Mouse (Mus musculus): ENCODE results near the gene Lce3f. TPM values are rescaled to one million over a fixed set of nuclear protein-coding genes. Genes with fewer than 3 reads are reported as not detected.

The Lce3f gene
- total RNA-seq, 1 experiment, result not detected

DNA sequence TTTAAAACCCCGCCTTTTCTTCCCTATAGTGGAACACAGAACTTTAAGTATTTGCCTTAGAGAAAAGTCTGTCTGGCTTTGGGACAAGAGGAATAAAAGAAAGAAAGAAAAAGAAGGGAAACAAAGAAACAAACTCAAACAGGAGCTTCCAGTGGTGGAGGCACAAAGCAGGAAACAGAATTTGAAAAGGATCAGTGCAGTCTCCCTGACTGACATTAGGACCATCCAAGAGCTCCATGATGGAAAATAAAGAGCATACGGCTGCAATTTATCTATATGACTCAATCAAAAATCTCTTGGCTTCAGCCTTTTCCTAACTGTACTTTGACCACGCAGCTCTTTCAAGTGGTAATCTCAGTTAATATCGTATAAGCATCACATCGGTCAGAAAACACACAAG lies 22.8 kb downstream of the Lce3f start:
- H3K9me3 ChIP-seq (ENCODE audit: control insufficient read depth, insufficient read depth, low read depth, low read length), result no peaks in the 10 kb centered on the region
- no peaks in the 10 kb centered on the region for H3K36me3 ChIP-seq (ENCODE audit: control insufficient read depth, insufficient read depth, low read length, poor library complexity, severe bottlenecking)
- peaks cover 0 to 6% of the 10 kb centered on the region in 2 experiments; a peak in 2 of 4 replicates for H3K4me1 ChIP-seq (ENCODE audit: control insufficient read depth in 2 of 2, insufficient read depth in 2 of 2, low read length in 2 of 2, poor library complexity in 1 of 2)
- peak overlapping the region in 1 of 2 experiments; percentile 53; a peak in 1 of 4 replicates for H3K4me3 ChIP-seq (ENCODE audit: insufficient read depth in 1 of 2, low read depth in 1 of 2, low read length in 2 of 2, poor library complexity in 1 of 2, severe bottlenecking in 1 of 2)
- in situ Hi-C loops (cut with MboI; ENCODE audit: low sequenced_read_pairs in 2 of 2, unreplicated experiment in 2 of 2), result no loop called here
- no peak overlapping the region; the same call in 1 of the 2 replicates for H3K27ac ChIP-seq (ENCODE audit: insufficient read depth, low read depth, low read length, poor library complexity, severe bottlenecking)
- TF ChIP-seq CHD2 (IDR thresholded peaks at IDR 0.05; ENCODE audit: low read depth, low read length), result no peak
- no peak for TF ChIP-seq ZNF384 (IDR thresholded peaks at IDR 0.05; ENCODE audit: low read depth, low read length)
- no peak for TF ChIP-seq MAFK (IDR thresholded peaks at IDR 0.05; ENCODE audit: insufficient read depth, low read depth, low read length)
- TF ChIP-seq HCFC1 (IDR thresholded peaks at IDR 0.05; ENCODE audit: borderline replicate concordance, insufficient read depth, low read length), result no peak
- TF ChIP-seq ZC3H11A (IDR thresholded peaks at IDR 0.05; ENCODE audit: borderline replicate concordance, low read depth, low read length), result no peak
- DNase-seq (ENCODE audit: low read depth, low spot score), result no peak
- H3K9ac ChIP-seq (ENCODE audit: insufficient read depth, low read depth, low read length, poor library complexity, severe bottlenecking), result no peak overlapping the region

DNA sequence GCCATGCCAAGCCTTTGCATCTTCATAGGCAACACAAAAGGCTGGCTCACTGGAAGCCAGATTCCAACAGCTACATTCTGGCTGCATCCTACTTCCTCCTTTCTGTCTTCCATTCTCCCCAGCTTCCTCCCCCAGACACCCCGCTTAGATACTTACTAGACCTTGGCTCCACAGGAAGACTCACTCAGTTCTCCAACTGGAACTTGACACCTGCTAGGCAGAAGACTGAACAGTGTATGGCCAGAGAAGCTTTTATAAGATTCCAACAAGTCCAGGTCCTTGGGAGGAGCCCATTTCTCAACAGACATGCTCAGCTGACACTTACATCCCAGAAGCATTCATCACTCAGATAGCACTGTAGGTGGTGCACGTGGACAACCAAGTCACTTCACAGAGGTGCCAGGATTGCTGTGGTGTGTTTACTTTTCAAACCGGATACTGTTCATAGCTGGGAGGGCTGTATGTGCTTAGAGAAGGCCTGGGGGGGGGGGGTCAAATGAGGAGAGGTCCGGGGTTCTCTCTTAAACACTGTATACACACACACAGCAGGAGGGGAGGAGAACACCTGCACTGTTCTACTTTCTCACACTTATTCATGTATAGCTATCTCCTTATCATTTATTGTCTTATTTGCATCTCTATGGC lies 23.6 kb downstream of the Lce3f start, which contains the start of gene Crct1:
Gene Crct1, minus strand, starts transcription at position 228 of the 645 bp plus-strand sequence.
- no peaks in the 10 kb centered on the region for H3K36me3 ChIP-seq (ENCODE audit: control insufficient read depth, insufficient read depth, low read length, poor library complexity, severe bottlenecking)
- H3K9me3 ChIP-seq (ENCODE audit: control insufficient read depth, insufficient read depth, low read depth, low read length), result no peaks in the 10 kb centered on the region
- peaks cover 0 to 6% of the 10 kb centered on the region in 2 experiments; a peak in 2 of 4 replicates for H3K4me1 ChIP-seq (ENCODE audit: control insufficient read depth in 2 of 2, insufficient read depth in 2 of 2, low read length in 2 of 2, poor library complexity in 1 of 2)
- no peak within 1 kb of the TSS; the same call in 1 of the 2 replicates for H3K27ac ChIP-seq (ENCODE audit: insufficient read depth, low read depth, low read length, poor library complexity, severe bottlenecking)
- H3K4me3 ChIP-seq (ENCODE audit: insufficient read depth in 1 of 2, low read depth in 1 of 2, low read length in 2 of 2, poor library complexity in 1 of 2, severe bottlenecking in 1 of 2), result peak within 1 kb of the TSS; percentile 45 to 53
- DNase-seq (ENCODE audit: low read depth, low spot score), result no peak
- 0 out of 2 replicates have a peak within 1 kb of the TSS, but pooled peaks have one; percentile 12 for H3K9ac ChIP-seq (ENCODE audit: insufficient read depth, low read depth, low read length, poor library complexity, severe bottlenecking)
- TF ChIP-seq MAFK (IDR thresholded peaks at IDR 0.05; ENCODE audit: insufficient read depth, low read depth, low read length) (no peak), HCFC1 (IDR thresholded peaks at IDR 0.05; ENCODE audit: borderline replicate concordance, insufficient read depth, low read length) (no peak), ZNF384 (IDR thresholded peaks at IDR 0.05; ENCODE audit: low read depth, low read length) (no peak), CHD2 (IDR thresholded peaks at IDR 0.05; ENCODE audit: low read depth, low read length) (no peak), ZC3H11A (IDR thresholded peaks at IDR 0.05; ENCODE audit: borderline replicate concordance, low read depth, low read length) (no peak)
- in situ Hi-C loops (cut with MboI; ENCODE audit: low sequenced_read_pairs in 2 of 2, unreplicated experiment in 2 of 2), result no loop called here

DNA sequence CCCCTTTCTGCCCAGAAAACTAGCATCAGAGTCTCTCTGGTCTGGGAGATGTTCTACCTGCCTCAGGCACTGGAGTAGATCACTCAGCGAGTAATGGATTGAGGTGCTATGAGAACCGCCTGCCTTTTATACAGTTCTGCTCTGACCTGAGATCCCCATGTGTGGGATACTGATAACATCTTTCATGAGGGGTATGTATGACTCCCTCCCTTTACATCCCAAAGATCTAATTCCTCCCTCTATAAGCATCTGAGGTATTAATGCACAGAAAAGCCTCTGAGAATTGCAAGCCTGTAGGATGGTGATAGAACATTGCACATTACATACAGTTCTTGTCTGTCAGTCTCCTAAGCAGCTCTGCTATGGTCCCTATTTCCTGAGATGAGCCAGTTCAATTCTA lies 26.9 kb downstream of the Lce3f start, which contains the start of gene Lce1m:
Gene Lce1m, minus strand, starts transcription at position 101 of the 400 bp plus-strand sequence.
- Histone ChIP-seq H3K9me3 (ENCODE audit: control insufficient read depth, insufficient read depth, low read depth, low read length) (no peaks in the 10 kb centered on the region), H3K4me3 (ENCODE audit: insufficient read depth in 1 of 2, low read depth in 1 of 2, low read length in 2 of 2, poor library complexity in 1 of 2, severe bottlenecking in 1 of 2) (peak within 1 kb of the TSS in 1 of 2 experiments; percentile 61; a peak in 2 of 4 replicates), H3K27ac (ENCODE audit: insufficient read depth, low read depth, low read length, poor library complexity, severe bottlenecking) (no peak within 1 kb of the TSS), H3K36me3 (ENCODE audit: control insufficient read depth, insufficient read depth, low read length, poor library complexity, severe bottlenecking) (no peaks in the 10 kb centered on the region), H3K9ac (ENCODE audit: insufficient read depth, low read depth, low read length, poor library complexity, severe bottlenecking) (no peak within 1 kb of the TSS; the same call in 1 of the 2 replicates), H3K4me1 (ENCODE audit: control insufficient read depth in 2 of 2, insufficient read depth in 2 of 2, low read length in 2 of 2, poor library complexity in 1 of 2) (peaks cover 0 to 6% of the 10 kb centered on the region in 2 experiments; a peak in 2 of 4 replicates)
- DNase-seq (ENCODE audit: low read depth, low spot score), result no peak
- no peak for TF ChIP-seq HCFC1 (IDR thresholded peaks at IDR 0.05; ENCODE audit: borderline replicate concordance, insufficient read depth, low read length)
- TF ChIP-seq CHD2 (IDR thresholded peaks at IDR 0.05; ENCODE audit: low read depth, low read length), result no peak
- TF ChIP-seq MAFK (IDR thresholded peaks at IDR 0.05; ENCODE audit: insufficient read depth, low read depth, low read length), result no peak
- TF ChIP-seq ZC3H11A (IDR thresholded peaks at IDR 0.05; ENCODE audit: borderline replicate concordance, low read depth, low read length), result no peak
- TF ChIP-seq ZNF384 (IDR thresholded peaks at IDR 0.05; ENCODE audit: low read depth, low read length), result no peak
- in situ Hi-C loops (cut with MboI; ENCODE audit: low sequenced_read_pairs in 2 of 2, unreplicated experiment in 2 of 2), result no loop called here

DNA sequence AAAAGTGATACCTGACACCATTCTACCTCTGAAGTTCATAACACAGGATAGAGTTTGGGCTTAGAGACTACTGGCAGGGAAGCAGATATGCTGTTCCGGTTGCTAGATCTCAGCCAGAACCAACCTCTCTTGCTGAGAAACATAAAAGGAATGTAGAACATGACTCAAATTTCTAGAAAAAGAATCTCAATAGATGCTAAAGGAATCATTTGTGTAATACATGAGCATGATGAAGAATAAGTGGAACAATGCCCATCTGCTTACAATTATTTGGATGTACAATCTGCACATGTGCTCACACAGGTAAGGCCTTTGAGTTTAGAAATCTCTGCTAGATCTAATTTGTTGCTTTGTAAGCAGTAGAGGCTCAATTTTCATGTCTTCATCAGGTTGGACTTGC lies 29.1 kb downstream of the Lce3f start:
- Histone ChIP-seq H3K36me3 (ENCODE audit: control insufficient read depth, insufficient read depth, low read length, poor library complexity, severe bottlenecking) (no peaks in the 10 kb centered on the region), H3K9ac (ENCODE audit: insufficient read depth, low read depth, low read length, poor library complexity, severe bottlenecking) (no peak overlapping the region), H3K9me3 (ENCODE audit: control insufficient read depth, insufficient read depth, low read depth, low read length) (no peaks in the 10 kb centered on the region), H3K4me3 (ENCODE audit: insufficient read depth in 1 of 2, low read depth in 1 of 2, low read length in 2 of 2, poor library complexity in 1 of 2, severe bottlenecking in 1 of 2) (no peak overlapping the region), H3K27ac (ENCODE audit: insufficient read depth, low read depth, low read length, poor library complexity, severe bottlenecking) (no peak overlapping the region), H3K4me1 (ENCODE audit: control insufficient read depth in 2 of 2, insufficient read depth in 2 of 2, low read length in 2 of 2, poor library complexity in 1 of 2) (no peaks in the 10 kb centered on the region)
- DNase-seq (ENCODE audit: low read depth, low spot score), result no peak
- in situ Hi-C loops (cut with MboI; ENCODE audit: low sequenced_read_pairs in 2 of 2, unreplicated experiment in 2 of 2), result no loop called here
- TF ChIP-seq MAFK (IDR thresholded peaks at IDR 0.05; ENCODE audit: insufficient read depth, low read depth, low read length) (no peak), ZC3H11A (IDR thresholded peaks at IDR 0.05; ENCODE audit: borderline replicate concordance, low read depth, low read length) (no peak), CHD2 (IDR thresholded peaks at IDR 0.05; ENCODE audit: low read depth, low read length) (no peak), ZNF384 (IDR thresholded peaks at IDR 0.05; ENCODE audit: low read depth, low read length) (no peak), HCFC1 (IDR thresholded peaks at IDR 0.05; ENCODE audit: borderline replicate concordance, insufficient read depth, low read length) (no peak)
